Mouse (Mus musculus) stomach, postnatal 0 days (tissue): ENCODE measurements around the gene Sez6. TPM values are rescaled to one million over a fixed set of nuclear protein-coding genes. Genes with fewer than 3 reads are reported as not detected.

Experiments used
- ATAC-seq: fragments of 200-750 bp; cut with Nextera tagmentation; 2 replicates; pipeline ENCODE4 v1.8.0; 2017; ENCODE audit not compliant: low FRiP score, low TSS enrichment
- DNase-seq: peaks from one replicate; pipeline ENCODE4 v3.0.0-alpha.2; 2016; ENCODE audit warnings: low spot score
- H3K27ac ChIP-seq: fragments of 300-500 bp; sonication (generic); replicated peaks from 2 replicates; pipeline ENCODE4 v1.5.1; 2014; ENCODE audit warnings: mild to moderate bottlenecking, control low read depth
- H3K27me3 ChIP-seq: fragments of 300-500 bp; sonication (generic); 2 replicates; pipeline ENCODE4 v1.6.1; 2014; ENCODE audit warnings: low read length; ENCODE audit not compliant: control insufficient read depth, insufficient read depth
- H3K36me3 ChIP-seq: fragments of 300-500 bp; sonication (generic); 2 replicates; pipeline ENCODE4 v1.6.1; 2014; ENCODE audit warnings: low read length, mixed read lengths; ENCODE audit not compliant: control insufficient read depth, insufficient read depth
- H3K4me1 ChIP-seq: fragments of 300-500 bp; sonication (generic); replicated peaks from 2 replicates; pipeline ENCODE4 v1.6.1; 2014; ENCODE audit warnings: antibody characterized with exemption; ENCODE audit not compliant: control insufficient read depth, insufficient read depth
- H3K4me2 ChIP-seq: fragments of 300-500 bp; sonication (generic); replicated peaks from 2 replicates; pipeline ENCODE4 v1.6.1; 2014; ENCODE audit warnings: low read depth, mild to moderate bottlenecking, control low read depth, moderate library complexity
- H3K4me3 ChIP-seq: fragments of 300-500 bp; sonication (generic); 2 replicates; pipeline ENCODE4 v1.5.1; 2014; ENCODE audit warnings: low read depth, low read length, control low read depth
- H3K9ac ChIP-seq: fragments of 300-500 bp; sonication (generic); 2 replicates; pipeline ENCODE4 v1.6.1; 2014; ENCODE audit warnings: mild to moderate bottlenecking, low read length, control low read depth, mixed read lengths
- H3K9me3 ChIP-seq: fragments of 300-500 bp; sonication (generic); 2 replicates; pipeline ENCODE4 v1.6.1; 2016; ENCODE audit warnings: low read length; ENCODE audit not compliant: control insufficient read depth
- CTCF ChIP-seq: IDR thresholded peaks from 2 replicates; pipeline ENCODE4 v1.5.1; 2016; ENCODE audit warnings: antibody characterized with exemption, low read depth, mild to moderate bottlenecking, moderate library complexity
- EP300 ChIP-seq: optimal IDR thresholded peaks from 2 replicates; pipeline ENCODE3; 2016; ENCODE audit warnings: antibody characterized with exemption
- WGBS: fragments of 180-500 bp; shearing (Covaris S2); extraction: QIAGEN DNeasy Blood & Tissue Kit; methylation state at CpG from one replicate; pipeline ENCODE4 v1.1.7; 2014; 5-methylcytosine and 5-hydroxymethylcytosine counted together
- polyA plus RNA-seq: library from polyadenylated mRNA; unstranded; fragments of >200 nt; fragmentation: Nextera tagmentation; extraction: Ambion mirVana; gene quantifications from 2 replicates; pipeline ENCODE4 v1.2.1, GENCODE M21; 2015

Sez6 gene
- polyA plus RNA-seq, 1 experiment from 2014 or later, result 1.2 TPM

GRCm38 (mm10) chr11:77932576-77932975 lies 2.0 kb downstream of the Sez6 start:
- Histone ChIP-seq H3K27ac (no peak overlapping the region), H3K9ac (no peak overlapping the region), H3K27me3 (peaks cover 12% of the 10 kb centered on the region; the same call in 1 of the 2 replicates), H3K4me2 (no peak overlapping the region), H3K9me3 (no peaks in the 10 kb centered on the region), H3K4me1 (0 out of 2 replicates have a peak, but pooled peaks cover 2% of the 10 kb centered on the region), H3K4me3 (no peak overlapping the region), H3K36me3 (no peaks in the 10 kb centered on the region)
- no peak for ATAC-seq
- TF ChIP-seq CTCF, result no peak
- no peak for TF ChIP-seq EP300
- no peak for DNase-seq
- WGBS, result 30% methylated on average over 5 of the region's 5 CpGs

GRCm38 (mm10) chr11:77934111-77934521 lies 3.5 kb downstream of the Sez6 start:
- Histone ChIP-seq H3K36me3 (no peaks in the 10 kb centered on the region), H3K4me3 (no peak overlapping the region), H3K9me3 (no peaks in the 10 kb centered on the region), H3K27me3 (peaks cover 12% of the 10 kb centered on the region; the same call in 1 of the 2 replicates), H3K4me2 (no peak overlapping the region), H3K27ac (no peak overlapping the region), H3K4me1 (0 out of 2 replicates have a peak, but pooled peaks cover 2% of the 10 kb centered on the region), H3K9ac (no peak overlapping the region)
- TF ChIP-seq CTCF (no peak), EP300 (no peak)
- DNase-seq (no peak), ATAC-seq (0 out of 2 replicates have a peak, but pooled peaks have one; percentile 24)
- WGBS, result 3% methylated on average over 4 of the region's 4 CpGs

GRCm38 (mm10) chr11:77934568-77935311 lies 4.1 kb downstream of the Sez6 start:
- TF ChIP-seq CTCF (no peak), EP300 (no peak)
- Histone ChIP-seq H3K9ac (no peak overlapping the region), H3K4me1 (0 out of 2 replicates have a peak, but pooled peaks cover 2% of the 10 kb centered on the region), H3K9me3 (no peaks in the 10 kb centered on the region), H3K4me2 (no peak overlapping the region), H3K36me3 (no peaks in the 10 kb centered on the region), H3K27ac (no peak overlapping the region), H3K4me3 (no peak overlapping the region), H3K27me3 (peaks cover 12% of the 10 kb centered on the region; the same call in 1 of the 2 replicates)
- ATAC-seq (no peak), DNase-seq (no peak)
- WGBS, result 51% methylated on average over 5 of the region's 5 CpGs

- Histone ChIP-seq H3K36me3 (no peaks in the 10 kb centered on the region), H3K4me3 (no peak overlapping the region), H3K27ac (no peak overlapping the region), H3K4me2 (no peak overlapping the region), H3K27me3 (peaks cover 3% of the 10 kb centered on the region; the same call in 1 of the 2 replicates), H3K4me1 (no peaks in the 10 kb centered on the region), H3K9ac (no peak overlapping the region), H3K9me3 (no peaks in the 10 kb centered on the region)
- TF ChIP-seq CTCF (no peak), EP300 (no peak)
- 8% methylated on average over 8 of the region's 8 CpGs for WGBS
- DNase-seq (no peak), ATAC-seq (no peak)
These were observed 6.2 kb downstream of the Sez6 start for GRCm38 (mm10) chr11:77936846-77937245.

- no peak overlapping the region for H3K4me3 ChIP-seq
- H3K4me2 ChIP-seq, result no peak overlapping the region
- DNase-seq, result no peak
- H3K9me3 ChIP-seq, result no peaks in the 10 kb centered on the region
- no peaks in the 10 kb centered on the region for H3K4me1 ChIP-seq
- H3K27me3 ChIP-seq, result no peaks in the 10 kb centered on the region
- TF ChIP-seq CTCF (no peak), EP300 (no peak)
- no peak overlapping the region for H3K9ac ChIP-seq
- ATAC-seq, result no peak
- WGBS, result 14% methylated on average over 4 of the region's 4 CpGs
- no peak overlapping the region for H3K27ac ChIP-seq
- no peaks in the 10 kb centered on the region for H3K36me3 ChIP-seq
These were observed 7.2 kb downstream of the Sez6 start for GRCm38 (mm10) chr11:77937649-77938410.

- Histone ChIP-seq H3K4me1 (no peaks in the 10 kb centered on the region), H3K4me3 (no peak overlapping the region), H3K9me3 (no peaks in the 10 kb centered on the region), H3K27me3 (no peaks in the 10 kb centered on the region), H3K4me2 (no peak overlapping the region), H3K36me3 (no peaks in the 10 kb centered on the region), H3K9ac (no peak overlapping the region), H3K27ac (no peak overlapping the region)
- WGBS, result 37% methylated on average over 5 of the region's 5 CpGs
- ATAC-seq (no peak), DNase-seq (no peak)
- TF ChIP-seq EP300 (no peak), CTCF (no peak)
These were observed 11.6 kb downstream of the Sez6 start for GRCm38 (mm10) chr11:77942230-77942629.
